Mouse (Mus musculus): ENCODE measurements around the gene Nudt19.
"Not testable (repeated sequence)": the region's sequence is repeated elsewhere in the genome, so short reads cannot be mapped to it uniquely, and the experiment has no call there.

The Nudt19 gene

DNA sequence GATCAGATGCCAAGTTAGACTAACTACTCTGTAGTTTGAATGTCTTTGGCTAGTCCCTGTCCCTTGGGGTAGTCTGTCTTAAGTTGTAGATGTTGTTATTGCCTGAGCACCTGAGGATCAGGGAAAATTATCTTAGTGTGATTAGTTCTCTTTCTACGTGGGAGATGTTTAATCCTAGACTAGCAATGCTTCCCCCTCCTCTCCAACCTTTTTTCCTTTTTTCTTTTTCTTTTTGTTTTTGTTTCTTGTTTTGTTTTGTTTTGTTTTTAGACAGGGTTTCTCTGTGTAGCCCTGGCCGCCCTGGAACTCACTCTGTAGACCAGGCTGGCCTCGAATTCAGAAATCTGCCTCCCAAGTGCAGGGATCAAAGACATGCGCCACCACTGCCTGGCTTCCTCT lies at the start of gene Nudt19:
Gene Nudt19, minus strand, starts transcription at position 100 of the 399 bp plus-strand sequence.
- no peak for DNase-seq

DNA sequence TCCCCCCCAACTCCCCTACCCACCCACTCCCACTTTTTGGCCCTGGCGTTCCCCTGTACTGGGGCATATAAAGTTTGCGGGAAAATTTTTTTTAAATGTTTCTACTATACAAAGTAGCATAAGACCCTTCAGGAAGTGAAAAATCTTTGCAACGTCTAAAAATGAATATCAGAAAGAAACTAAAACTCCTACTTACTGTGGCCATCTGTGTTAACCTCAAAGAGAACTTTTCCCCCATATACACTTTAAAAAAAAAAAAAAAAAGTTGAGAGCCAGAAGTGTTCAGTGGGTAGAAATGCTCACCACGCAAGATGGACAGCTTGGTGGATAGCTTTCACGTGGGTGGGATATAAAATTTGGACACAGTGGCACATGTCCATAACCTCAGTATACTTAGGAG lies 46.7 kb upstream of the Nudt19 start:
- no peak for DNase-seq

- no peak for DNase-seq
Measured at GRCm38 (mm10) chr7:35601106-35601505, 45.0 kb upstream of the Nudt19 start.

DNA sequence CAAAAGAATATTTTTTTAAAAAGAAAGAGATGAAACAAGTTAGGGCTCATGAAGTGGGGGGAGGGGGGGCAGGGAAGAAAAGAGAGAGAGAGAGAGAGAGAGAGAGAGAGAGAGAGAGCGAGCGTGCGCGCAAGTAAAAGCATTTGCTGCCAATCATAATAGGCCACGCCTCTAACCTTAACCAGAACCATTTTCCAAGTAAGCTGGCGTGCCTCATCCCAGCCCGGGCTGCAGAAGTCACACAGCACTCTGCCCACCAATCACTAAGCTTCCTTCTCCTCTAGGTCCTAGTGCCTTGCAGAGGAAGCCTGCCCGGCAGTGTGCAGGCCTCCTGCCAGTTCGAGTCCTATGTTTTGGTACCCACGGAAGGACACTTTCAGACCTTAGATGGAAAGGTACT lies 43.9 kb upstream of the Nudt19 start:
- DNase-seq: no peak

GRCm38 (mm10) chr7:35599492-35599891 lies 43.4 kb upstream of the Nudt19 start:
- DNase-seq: no peak

GRCm38 (mm10) chr7:35594311-35594710 lies 38.2 kb upstream of the Nudt19 start:
- no peak for DNase-seq

GRCm38 (mm10) chr7:35590731-35591191 lies 34.7 kb upstream of the Nudt19 start:
- no peak for DNase-seq

DNA sequence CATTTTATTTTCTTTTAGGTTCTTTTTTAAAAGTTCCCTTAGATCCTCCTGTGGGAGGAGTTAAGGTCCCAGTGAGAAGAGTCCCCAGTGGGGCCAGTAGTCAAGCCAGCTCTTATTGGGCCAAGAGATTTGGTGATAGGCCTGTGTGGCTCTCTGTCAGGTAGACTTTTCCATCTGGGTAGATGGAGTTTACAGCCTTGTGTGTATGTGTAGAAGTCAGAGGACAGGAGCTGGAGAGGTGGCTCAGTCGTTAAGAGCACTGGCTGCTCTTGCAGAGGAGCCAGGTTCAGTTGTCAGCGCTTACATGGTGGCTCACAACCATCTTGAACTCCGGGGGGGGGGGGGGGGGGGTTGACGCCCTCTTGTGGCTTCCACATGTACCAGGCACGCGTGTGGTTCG lies 33.4 kb upstream of the Nudt19 start:
- no peak for DNase-seq

GRCm38 (mm10) chr7:35588680-35589428 lies 32.8 kb upstream of the Nudt19 start:
- DNase-seq: no peak

GRCm38 (mm10) chr7:35587728-35588127 lies 31.6 kb upstream of the Nudt19 start:
- no peak for DNase-seq

GRCm38 (mm10) chr7:35586906-35587445 lies 30.9 kb upstream of the Nudt19 start:
- no peak for DNase-seq

DNA sequence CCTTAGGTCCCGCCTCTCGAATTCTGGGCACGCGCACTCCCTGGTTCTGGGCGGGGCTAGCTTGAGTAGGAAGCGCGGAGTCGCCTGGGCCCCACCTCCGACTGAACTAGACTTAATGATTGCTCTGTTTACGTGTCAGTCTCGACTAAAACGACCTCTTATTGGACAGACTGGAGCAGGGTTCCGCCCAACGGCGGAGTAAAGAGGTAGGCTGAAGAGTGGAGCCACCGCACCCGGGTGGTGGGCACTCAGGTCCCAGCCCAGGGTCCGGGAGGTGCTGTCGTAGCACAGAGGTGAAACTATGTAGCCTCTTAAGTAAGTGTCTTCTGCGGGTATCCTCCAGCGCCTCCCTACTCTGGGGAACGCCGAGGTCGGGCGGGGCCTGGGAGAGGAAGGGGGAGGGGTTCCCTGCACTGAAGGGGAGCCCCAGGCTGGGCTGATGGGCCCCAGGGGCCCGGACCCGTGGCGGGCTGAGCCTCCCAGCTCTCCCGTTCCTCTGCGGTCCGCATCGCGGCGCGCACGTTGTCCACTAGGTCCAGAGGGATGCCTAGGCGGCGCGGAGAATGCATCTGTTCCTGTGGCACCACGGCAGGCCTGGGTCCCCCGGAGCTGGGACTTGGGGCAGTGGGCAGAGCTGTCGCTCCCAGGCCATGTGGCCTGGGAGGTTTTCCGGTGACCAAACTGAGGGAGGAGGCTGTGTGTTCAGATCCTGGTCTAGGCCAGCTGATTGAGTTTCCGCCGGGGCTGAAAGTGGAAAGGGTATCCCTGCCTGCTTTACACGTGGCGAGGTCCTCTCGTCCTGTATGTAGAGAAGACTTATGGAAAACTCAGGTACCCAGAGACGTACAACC lies 30.2 kb upstream of the Nudt19 start, which contains the start of gene Ankrd27:
Gene Ankrd27, plus strand, starts transcription at position 190 of the 851 bp plus-strand sequence.
- DNase-seq: peak; percentile 94

GRCm38 (mm10) chr7:35585191-35586054 lies 29.3 kb upstream of the Nudt19 start, which contains the start of gene Rgs9bp:
Gene Rgs9bp (minus strand): TSS chr7:35585582.
- DNase-seq: peak; percentile 69

DNA sequence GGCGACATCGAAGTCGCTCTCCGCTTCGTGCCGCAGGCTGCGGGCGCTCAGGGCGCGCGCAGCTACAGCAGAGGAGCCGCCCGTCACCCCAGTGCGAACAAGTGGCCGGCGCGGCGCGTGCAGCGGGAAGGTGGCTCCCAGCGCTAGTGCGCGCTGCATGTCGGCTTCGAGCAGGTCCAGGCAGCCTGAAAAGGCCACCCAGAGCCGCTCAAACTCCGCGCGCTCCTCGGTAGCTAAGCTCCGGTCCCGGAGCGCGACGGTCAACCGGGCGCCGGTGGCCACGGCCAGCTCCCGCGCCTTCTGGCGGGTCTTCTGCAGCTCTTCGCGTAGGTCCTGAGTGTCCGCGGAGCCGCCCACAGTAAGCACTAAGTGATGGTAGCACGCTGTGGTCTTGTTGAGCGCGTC lies 28.7 kb upstream of the Nudt19 start:
- peak; percentile 73 for DNase-seq

- no peak for DNase-seq
Measured at GRCm38 (mm10) chr7:35584068-35584785, 28.1 kb upstream of the Nudt19 start.

GRCm38 (mm10) chr7:35583476-35584025 lies 27.4 kb upstream of the Nudt19 start:
- no peak for DNase-seq

GRCm38 (mm10) chr7:35582719-35583118 lies 26.6 kb upstream of the Nudt19 start:
- DNase-seq: peak; percentile 57

DNA sequence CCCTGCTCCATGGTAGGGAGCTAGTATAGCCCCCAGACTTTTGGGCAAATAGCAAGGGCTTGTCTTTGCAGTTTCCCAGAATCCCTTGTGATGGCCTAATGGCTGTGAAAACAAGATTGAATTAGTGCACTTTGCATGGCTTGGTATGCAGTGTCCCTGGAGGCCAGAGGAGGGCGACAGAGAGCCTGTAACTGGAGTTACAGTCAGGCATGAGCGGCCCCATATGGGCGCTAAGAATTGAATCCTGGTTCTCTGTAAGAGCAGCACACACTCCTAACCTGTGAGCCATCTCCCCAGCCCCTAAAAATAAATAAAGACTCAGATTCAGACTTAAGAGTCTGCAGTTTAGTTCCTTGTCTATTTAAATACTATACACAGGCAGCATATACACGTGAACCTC lies 23.7 kb upstream of the Nudt19 start:
- peak; percentile 80 for DNase-seq

GRCm38 (mm10) chr7:35570883-35571282 lies 14.8 kb upstream of the Nudt19 start:
- DNase-seq: not testable (repeated sequence)

- DNase-seq: not testable (repeated sequence)
Measured at GRCm38 (mm10) chr7:35569724-35570123, 13.6 kb upstream of the Nudt19 start.

GRCm38 (mm10) chr7:35565965-35566364 lies 9.9 kb upstream of the Nudt19 start:
- not testable (repeated sequence) for DNase-seq

All from thymus, postnatal 4 days (tissue).